Mouse (Mus musculus) lung, postnatal 10 days (tissue): ENCODE measurements around the gene Ormdl1.
"Not testable (repeated sequence)": the region's sequence is repeated elsewhere in the genome, so short reads cannot be mapped to it uniquely, and the experiment has no call there.

Experiments
- DNase-seq: peaks from one replicate; pipeline ENCODE4 v3.0.0; 2021

Gene Ormdl1

GRCm38 (mm10) chr1:53296581-53297383, at the start of gene Ormdl1, which contains the start of the genes Pms1 and Gm28778:
Ormdl1 (plus strand) TSS chr1:53297095.
Pms1 (minus strand) TSS chr1:53297018.
Gm28778 (plus strand) TSS chr1:53297111.
- peak; percentile 96 for DNase-seq

DNA sequence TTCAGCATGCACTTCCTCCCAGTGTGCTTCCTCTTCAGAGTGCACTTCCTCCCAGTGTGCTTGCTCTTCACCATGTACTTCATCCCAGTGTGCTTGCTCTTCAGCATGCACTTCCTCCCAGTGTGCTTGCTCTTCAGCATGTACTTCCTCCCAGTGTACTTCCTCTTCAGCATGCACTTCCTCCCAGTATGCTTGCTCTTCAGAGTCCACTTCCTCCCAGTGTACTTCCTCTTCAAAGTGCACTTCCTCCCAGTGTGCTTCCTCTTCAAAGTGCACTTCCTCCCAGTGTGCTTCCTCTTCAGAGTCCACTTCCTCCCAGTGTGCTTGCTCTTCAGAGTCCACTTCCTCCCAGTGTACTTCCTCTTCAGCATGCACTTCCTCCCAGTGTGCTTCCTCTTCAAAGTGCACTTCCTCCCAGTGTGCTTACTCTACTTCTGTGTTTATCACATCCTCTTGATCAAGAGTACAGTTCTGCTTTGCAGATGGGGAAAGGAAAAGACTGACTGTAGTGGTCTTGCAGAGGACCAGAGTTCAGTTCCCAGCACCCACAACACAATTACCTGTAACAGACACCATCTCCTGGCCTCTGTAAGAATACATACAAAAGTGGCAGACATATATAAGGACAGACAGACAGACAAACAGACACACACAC, 31.8 kb upstream of the Ormdl1 start:
- DNase-seq: not testable (repeated sequence)

GRCm38 (mm10) chr1:53269901-53270300, 27.0 kb upstream of the Ormdl1 start:
- no peak for DNase-seq

- DNase-seq: peak; percentile 33
These were observed 24.2 kb upstream of the Ormdl1 start for GRCm38 (mm10) chr1:53272646-53273045.

DNA sequence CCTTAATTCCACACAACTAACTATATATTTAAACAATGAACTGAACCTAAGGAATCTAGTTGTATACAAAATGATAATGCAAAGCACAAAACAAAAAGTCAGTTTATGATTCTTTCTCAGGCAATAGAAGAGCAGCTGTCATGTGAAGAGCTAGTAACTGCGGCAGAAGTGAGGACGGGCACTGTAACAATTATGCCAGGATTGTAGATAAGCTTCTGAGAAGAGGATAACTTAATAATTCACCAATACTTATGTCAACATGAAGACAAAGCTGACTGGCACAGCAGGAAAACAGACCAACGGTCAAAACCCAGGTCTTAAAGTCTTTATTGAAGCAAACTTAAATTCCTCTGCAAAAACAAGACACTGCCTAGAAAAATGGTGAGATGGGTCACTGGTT, 5.7 kb upstream of the Ormdl1 start:
- DNase-seq: no peak

DNA sequence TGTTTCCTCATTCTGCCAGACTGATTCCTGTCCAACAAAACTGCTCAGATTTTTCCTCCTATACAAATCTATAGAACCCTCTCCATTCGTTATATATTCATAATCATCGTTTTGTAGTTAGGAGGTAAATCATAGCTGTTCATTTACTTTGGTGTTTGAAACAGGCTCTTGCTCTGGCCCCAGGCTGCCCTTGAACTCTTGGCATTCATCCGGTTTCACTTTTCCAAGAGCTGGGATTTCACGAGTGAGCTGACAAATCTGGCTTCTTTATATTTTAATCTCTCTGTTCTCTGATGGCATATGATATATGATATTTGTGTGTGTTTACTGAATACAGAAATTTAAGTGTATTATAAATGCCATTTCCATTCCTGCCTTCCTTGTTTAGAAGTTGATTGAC, 3.6 kb downstream of the Ormdl1 start:
- no peak for DNase-seq

DNA sequence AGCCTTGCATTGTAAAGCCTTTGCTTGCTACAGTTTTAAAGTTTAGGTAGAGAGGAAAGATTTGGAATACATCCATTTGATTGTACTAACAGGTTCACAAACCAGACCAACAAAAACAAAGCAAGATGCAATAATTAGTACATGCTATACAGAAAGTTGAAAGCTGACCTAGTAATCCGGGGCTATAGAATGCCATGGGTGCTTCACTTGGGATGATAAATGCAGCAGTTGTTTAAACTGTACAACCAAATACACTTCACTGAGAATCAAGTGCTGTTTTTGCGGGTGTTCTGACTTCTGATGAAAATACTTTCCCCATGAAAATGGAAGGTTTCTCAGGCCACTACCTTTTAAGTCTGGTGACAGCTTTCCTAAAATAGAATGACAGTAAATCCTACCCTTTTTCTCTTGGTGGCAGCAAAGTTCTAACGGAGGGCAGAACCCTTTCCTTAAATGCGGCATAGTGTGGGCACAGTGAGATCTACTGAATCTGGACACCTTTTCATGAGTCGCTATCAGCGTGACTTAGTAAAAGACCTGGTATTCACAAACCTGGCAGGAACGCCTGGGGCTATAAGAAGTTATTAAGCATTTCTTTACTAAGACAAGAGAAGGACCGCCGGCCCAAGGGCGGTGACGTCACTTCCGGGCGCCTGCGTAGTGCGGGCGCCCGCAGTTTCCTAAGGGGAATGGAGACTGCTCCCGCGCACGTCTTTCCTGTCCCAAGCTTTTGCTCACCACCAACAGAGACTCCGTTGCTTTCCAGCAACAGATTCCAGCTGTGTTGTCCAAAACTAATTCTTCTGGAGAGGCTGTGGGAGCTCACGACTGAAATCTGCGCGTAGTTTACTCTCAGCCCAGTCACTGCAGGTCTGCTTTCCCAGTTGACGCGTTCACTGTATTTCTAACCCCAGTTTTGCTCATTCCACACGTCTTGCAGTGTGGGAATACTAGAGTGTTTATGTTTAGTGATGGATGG, 16.4 kb downstream of the Ormdl1 start, which contains the start of gene Osgepl1:
Gene Osgepl1, plus strand, starts transcription at position 636 of the 979 bp plus-strand sequence.
- DNase-seq: peak; percentile 87

- no peak for DNase-seq
These were observed 24.9 kb downstream of the Ormdl1 start for GRCm38 (mm10) chr1:53321662-53322344.

GRCm38 (mm10) chr1:53323254-53323653, 26.4 kb downstream of the Ormdl1 start:
- DNase-seq: no peak

DNA sequence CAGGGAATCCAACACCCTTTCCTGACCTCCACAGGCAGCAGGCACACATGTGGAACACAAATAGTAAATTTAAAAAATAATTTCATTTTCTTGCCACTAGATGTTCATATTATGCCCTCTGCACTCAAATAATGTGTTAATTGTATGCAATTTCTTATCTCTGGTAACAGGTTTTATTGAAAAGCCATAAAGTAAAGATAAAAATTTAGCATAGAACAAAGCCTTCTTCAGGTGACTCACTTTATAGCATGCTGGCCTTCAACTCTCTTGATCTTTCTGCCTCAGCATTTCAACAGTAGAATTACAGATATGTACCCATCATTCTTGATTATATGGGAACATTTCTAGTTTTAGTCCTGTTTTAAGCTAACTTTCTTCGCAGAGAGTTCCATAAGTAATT, 27.4 kb downstream of the Ormdl1 start:
- DNase-seq: no peak

GRCm38 (mm10) chr1:53324827-53325494, 28.1 kb downstream of the Ormdl1 start:
- DNase-seq: no peak

- not testable (repeated sequence) for DNase-seq
These were observed 36.6 kb downstream of the Ormdl1 start for GRCm38 (mm10) chr1:53333527-53333926.

- no peak for DNase-seq
These were observed 38.6 kb downstream of the Ormdl1 start for GRCm38 (mm10) chr1:53335465-53335864.

DNA sequence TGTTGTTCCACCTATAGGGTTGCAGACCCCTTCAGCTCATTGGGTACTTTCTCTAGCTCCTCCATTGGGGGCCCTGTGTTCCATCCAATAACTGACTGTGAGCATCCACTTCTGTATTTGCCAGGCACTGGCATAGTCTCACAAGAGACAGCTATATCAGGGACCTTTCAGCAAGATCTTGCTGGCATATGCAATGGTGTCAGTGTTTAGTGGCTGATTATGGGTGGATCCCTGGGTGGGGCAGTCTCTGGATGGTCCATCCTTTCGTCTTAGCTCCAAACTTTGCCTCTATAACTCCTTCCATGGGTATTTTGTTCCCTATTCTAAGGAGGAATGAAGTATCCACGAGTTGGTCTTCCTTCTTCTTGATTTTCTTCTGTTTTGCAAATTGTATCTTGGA, 40.5 kb downstream of the Ormdl1 start:
- not testable (repeated sequence) for DNase-seq

DNA sequence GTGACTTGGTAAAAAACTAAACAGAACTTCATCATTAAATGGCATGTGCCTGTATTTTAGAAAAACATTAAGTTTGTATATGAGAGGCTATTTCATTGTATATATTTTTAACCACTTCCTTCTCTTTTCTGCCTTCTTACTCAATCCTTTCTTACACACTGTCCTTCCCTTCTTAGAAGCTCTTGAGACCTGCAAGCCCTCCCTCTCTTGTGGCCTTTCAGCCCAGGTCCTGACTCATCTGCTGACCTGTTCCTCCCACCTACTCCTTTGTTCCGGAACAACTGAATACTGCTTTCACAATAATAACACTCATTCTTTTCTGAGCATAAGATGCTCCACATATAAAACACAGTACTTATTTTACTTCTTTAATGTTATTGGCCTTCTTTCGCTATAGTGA, 44.2 kb downstream of the Ormdl1 start:
- no peak for DNase-seq

DNA sequence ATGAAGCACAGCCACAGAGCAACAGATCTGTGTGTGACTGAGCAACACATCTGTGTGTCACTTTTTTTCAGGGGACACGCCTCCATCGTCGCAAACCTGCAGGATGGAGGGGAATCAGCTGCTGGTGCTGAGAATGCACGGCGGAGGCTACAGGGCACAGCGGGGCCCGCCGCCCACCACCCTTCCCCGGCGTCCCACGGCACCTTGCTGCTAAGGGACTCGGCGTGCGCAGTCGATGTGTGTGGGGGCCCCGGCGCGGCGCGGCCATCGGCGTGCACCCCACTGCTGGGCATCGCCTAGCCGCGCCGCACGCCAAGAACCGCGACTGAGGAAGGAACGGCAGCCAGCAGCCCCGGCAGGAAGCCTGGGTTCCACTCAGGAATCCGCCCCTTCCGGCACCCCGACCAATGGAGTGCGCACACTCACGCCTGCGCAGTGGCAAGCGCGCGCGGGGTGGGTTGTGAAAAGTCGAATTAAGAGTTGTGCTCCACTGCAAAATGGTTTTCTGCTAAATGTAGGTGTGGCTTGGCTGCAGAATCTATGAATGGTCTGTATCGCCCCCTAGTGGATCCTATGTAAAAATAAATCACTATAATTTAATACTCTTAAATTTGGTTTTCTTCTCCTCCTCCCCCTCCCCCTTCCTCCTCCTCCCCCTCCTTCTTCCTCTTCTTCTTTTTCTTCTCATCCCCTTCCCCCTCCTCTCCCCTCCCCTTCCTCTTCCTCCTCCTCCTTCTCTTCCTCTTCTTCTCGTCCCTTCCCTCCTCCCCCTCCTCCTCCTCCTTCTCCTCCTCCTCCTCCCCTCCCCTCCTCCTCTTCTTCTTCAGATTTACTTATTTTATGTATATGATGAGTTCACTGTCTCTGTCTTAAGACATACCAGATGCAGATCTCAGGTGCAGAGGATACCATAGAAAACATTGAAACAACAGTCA, 55.7 kb downstream of the Ormdl1 start, which contains the start of the genes Asdurf, Gm28551 and Asnsd1:
Gene Asdurf, minus strand, starts transcription at position 293 of the 935 bp plus-strand sequence.
Gene Gm28551, minus strand, starts transcription at position 341 of the 935 bp plus-strand sequence.
Gene Asnsd1, minus strand, starts transcription at position 426 of the 935 bp plus-strand sequence.
- peak; percentile 99 for DNase-seq

- DNase-seq: no peak
These were observed 62.1 kb downstream of the Ormdl1 start for GRCm38 (mm10) chr1:53358988-53359387.
